Mouse (Mus musculus) lung, postnatal 4 days (tissue): ENCODE data around the gene Apoe.
A peak's percentile ranks its signal among the peaks of the same experiment; 100 is the strongest.
"Not testable (repeated sequence)": the region's sequence is repeated elsewhere in the genome, so short reads cannot be mapped to it uniquely, and the experiment has no call there.

Experiments
- DNase-seq, 2 experiments: peaks; one replicate each; pipeline ENCODE4 v3.0.0; 2021

Apoe gene

GRCm38 (mm10) chr7:19691873-19692865 lies 6.8 kb downstream of the Apoe start, which contains the start of gene Apoc1:
TSS of gene Apoc1 (minus strand) at chr7:19692660.
- DNase-seq, result peak; percentile 70 to 85

GRCm38 (mm10) chr7:19691434-19691833 lies 7.6 kb downstream of the Apoe start:
- no peak for DNase-seq

- no peak for DNase-seq
These were observed 8.1 kb downstream of the Apoe start for GRCm38 (mm10) chr7:19690845-19691244.

- no peak for DNase-seq
These were observed 10.4 kb downstream of the Apoe start for GRCm38 (mm10) chr7:19688611-19689010.

GRCm38 (mm10) chr7:19688101-19688500 lies 10.9 kb downstream of the Apoe start:
- no peak for DNase-seq

GRCm38 (mm10) chr7:19686927-19687583 lies 11.9 kb downstream of the Apoe start:
- DNase-seq, result not testable (repeated sequence)

GRCm38 (mm10) chr7:19686521-19686920 lies 12.5 kb downstream of the Apoe start:
- no peak for DNase-seq

GRCm38 (mm10) chr7:19685374-19685773 lies 13.6 kb downstream of the Apoe start:
- no peak for DNase-seq

- no peak for DNase-seq
These were observed 15.2 kb downstream of the Apoe start for GRCm38 (mm10) chr7:19683771-19684201.

- no peak for DNase-seq
These were observed 16.0 kb downstream of the Apoe start for GRCm38 (mm10) chr7:19682979-19683378.

- DNase-seq, result no peak
These were observed 17.7 kb downstream of the Apoe start, which contains the start of the genes Gm44805 and Apoc4 for GRCm38 (mm10) chr7:19681202-19681694. TSS of gene Gm44805 (minus strand) at chr7:19681423. TSS of gene Apoc4 (minus strand) at chr7:19681479.

GRCm38 (mm10) chr7:19680702-19681101 lies 18.3 kb downstream of the Apoe start:
- no peak for DNase-seq

GRCm38 (mm10) chr7:19678901-19679300 lies 20.1 kb downstream of the Apoe start:
- DNase-seq, result no peak

GRCm38 (mm10) chr7:19677872-19678271 lies 21.1 kb downstream of the Apoe start, which contains the start of gene Apoc2:
TSS of gene Apoc2 (minus strand) at chr7:19677941.
- DNase-seq, result no peak

- no peak for DNase-seq
These were observed 22.3 kb downstream of the Apoe start for GRCm38 (mm10) chr7:19676662-19677061.

- no peak for DNase-seq
These were observed 23.2 kb downstream of the Apoe start for GRCm38 (mm10) chr7:19675824-19676223.

- DNase-seq, result no peak
These were observed 25.8 kb downstream of the Apoe start for GRCm38 (mm10) chr7:19673083-19673699.

GRCm38 (mm10) chr7:19671511-19671910 lies 27.5 kb downstream of the Apoe start:
- DNase-seq, result no peak

- DNase-seq, result peak; percentile 89 to 94
These were observed 29.9 kb downstream of the Apoe start for GRCm38 (mm10) chr7:19668947-19669721.

- DNase-seq, result no peak
These were observed 31.6 kb downstream of the Apoe start for GRCm38 (mm10) chr7:19667434-19667833.

GRCm38 (mm10) chr7:19666750-19667149 lies 32.2 kb downstream of the Apoe start:
- no peak for DNase-seq
